Mouse (Mus musculus) lung, postnatal 10 days (tissue): Measurements from ENCODE around the gene Pzp.

ENCODE experiments used
- DNase-seq: peaks from one replicate; pipeline ENCODE4 v3.0.0; 2021

Gene Pzp

DNA sequence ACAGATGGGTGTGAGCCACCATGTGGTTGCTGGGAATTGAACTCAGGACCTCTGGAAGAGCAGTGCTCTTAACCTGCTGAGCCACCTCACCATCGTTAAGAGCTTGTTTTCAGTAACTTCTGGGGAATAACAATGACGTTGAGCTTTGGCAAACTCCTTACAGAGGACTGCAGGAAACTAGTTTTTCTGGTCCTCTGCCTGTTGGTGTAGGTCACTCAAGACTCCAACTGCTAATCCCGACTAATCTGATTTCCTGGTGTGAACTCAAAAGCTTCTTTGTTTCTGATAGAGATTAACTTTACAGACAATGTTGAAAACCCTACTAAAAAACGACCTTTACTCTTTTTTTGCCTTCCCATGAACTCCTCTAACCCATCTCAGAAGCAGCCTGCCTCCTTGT is 49.0 kb downstream of the Pzp start:
- no peak for DNase-seq

DNA sequence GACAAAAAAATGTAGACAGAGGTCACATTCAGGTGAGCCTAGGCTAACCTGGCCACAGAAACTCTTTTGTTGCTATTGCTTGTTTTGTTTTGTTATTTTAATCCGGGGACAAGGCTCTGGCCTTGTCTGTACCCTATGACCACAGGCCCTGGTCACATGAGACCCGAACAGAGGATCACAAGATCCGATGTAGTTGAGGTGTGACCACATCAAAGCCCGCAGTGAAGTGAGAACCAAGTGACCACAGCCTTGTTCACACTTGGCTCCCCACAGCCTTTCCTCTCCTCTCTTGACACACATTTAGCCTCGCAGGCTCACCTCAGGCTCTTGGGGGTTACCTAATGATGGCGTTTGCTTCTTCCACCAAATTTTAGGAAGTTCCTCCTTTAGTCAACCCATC is 52.4 kb downstream of the Pzp start:
- DNase-seq: no peak

DNA sequence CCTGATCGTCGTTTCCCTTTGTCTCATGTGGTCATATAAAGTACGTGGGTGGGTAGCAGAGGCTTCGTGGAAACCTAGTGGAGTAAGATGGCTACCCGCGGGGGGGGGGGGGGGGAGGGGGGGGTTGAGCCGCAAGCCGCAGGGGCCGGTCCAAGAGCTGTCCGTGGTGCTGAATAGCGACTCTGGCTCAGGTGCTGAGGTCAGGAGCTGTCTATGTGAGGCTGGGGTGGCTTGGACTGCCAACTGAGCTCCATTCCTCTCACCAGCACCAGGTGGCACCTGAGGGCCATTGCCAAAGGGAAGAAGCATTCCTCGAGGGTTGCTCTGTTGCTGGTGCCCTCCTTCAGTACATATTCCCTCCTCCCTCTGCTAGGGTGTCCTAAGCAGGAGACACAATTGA is 57.1 kb downstream of the Pzp start:
- DNase-seq: peak; percentile 71

DNA sequence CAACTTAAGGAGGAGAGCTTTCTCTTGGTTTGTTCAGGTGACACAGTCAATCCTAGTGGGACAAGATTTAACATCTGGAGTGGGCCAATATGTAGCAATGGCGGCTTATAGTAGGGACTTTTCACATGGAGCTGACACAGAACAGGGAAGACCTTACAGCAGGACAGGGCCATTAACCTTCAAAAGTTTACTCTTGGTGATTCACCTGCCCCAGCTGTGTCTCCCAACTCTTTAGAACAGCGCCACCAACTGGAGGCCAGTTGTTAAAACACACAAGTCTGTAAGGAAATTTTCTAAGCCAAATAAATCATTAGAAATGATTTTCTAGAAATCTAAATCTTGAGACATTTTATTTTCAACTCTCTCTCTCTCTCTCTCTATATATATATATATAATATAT is 59.2 kb downstream of the Pzp start:
- peak; percentile 9 for DNase-seq

DNA sequence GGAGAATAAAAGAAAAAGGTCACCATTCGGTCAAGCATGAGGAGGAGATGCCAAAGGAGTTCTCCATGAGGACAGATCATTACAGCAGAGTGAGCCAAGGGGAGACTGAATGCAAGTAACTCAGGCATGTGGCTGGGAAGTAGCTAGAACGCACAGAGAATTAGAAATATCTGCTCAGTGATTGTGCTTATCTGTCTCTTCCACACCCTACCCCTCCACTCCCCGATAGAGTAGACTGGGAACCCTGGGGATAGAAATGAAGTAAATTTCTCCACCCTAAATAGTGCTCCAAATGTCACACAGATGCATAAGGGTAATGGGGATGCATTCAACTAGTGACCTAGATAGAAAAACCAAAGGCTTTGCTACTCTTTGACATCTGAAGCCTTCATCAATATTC is 60.0 kb downstream of the Pzp start:
- DNase-seq: no peak

DNA sequence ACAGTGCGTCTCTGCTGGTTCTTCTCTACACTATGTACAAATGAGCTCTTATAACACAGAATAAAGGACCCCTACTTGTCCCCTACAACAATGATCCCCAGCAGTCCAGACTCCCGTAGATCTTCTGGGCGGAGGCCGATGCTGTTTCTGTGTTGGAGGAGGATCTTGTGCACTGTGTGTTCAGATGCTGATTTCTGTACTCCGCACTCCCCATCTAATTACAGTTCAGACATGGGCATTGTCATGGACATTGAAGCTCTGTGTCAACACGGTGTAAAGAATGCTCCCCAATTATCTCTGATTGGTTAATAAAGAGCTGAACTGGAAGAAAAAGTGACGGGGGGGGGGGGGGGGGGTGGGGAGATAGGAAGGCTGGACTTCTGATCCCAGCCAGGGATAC is 60.5 kb downstream of the Pzp start:
- DNase-seq: no peak

DNA sequence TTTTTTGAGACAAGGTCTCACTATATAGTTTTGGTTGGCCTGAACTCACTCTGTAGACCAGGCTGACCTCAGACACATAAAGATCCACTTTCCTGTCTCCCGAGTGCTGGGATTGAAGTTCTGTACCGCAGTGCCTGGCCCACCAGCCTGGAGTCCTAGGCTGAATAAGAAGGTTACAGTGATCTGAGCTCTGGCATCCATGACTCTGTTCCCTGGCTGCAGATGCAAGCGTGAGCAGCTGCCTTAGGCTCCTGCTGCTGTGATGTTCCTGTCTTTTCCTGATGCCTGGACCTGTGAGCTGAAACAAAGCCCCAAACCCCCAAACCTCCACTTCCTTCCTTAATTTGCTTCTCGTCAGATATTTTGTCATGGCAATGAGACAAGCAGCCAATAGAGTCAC is 61.5 kb downstream of the Pzp start:
- DNase-seq: no peak

DNA sequence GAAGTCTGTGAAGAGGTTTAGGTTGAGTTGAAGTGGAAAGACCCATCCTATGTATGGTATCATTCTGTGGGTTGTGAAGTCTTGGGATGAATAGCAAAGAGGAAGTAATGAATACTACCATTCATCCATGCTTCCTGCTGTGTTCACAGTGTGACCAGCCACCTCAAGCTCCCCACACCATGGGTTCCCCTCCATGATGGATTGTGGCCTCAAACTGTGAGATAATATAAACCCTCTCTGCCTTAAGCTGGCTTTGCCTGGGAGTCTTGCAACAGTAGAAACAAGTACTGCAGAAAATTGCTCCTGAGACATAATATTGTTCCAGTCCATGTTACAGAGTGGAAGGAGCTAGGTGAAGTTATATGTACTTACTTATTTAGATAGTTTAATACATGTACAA is 64.9 kb downstream of the Pzp start:
- no peak for DNase-seq

DNA sequence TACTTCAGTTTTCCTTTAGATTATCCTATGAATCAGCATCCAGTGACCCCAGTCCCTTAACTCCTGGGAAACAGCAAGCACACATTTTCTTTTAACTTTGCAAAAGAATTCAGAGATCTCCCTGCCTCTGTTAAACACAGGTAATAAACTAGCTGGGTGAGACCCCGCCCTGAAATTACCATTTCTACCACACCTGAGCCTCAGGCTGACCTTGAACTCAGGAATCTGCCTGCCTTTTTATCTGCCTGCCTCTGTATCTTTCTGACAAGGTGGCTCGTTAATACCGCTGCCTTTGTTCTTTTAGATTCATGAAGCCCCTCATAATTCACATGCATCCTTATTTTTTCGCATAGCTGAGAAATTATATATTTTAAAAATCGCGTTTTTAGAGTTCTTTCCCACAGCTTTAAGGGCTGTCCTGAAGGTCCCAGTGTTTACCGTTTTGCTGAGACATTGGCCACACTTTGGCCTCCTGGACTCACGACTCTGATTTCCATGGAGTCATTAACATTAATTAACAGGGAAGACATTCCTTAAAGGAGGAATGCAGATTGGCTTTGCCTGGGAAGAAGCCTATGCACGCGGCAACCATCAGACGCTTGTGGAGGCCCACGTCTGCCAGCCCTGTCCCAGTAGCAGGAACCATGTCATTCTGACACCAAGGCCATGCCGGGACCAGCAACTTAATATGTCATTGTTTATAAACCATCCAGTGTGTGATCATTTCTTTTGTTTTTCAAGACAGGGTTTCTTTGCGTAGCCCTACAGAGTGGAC is 65.6 kb downstream of the Pzp start:
- no peak for DNase-seq

DNA sequence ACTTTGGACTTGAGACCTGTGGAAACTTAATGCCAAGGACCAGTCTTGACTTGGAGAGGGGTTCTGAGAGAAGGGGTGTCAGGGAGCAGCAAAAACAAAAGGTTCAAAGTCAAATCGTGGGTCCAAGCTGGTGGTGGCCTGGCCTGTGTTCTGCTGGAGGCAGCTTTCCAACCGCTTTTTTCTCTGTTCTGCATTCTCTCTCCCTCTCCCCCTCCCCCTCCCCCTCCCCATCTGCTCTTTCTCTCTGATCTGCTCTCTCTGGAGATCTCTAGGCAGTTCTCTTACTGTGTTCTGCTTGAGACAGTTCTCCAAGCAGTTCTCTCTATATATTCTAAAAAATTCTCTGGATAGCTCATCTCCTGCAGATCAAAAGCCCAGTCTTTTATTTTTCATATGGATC is 66.2 kb downstream of the Pzp start:
- DNase-seq: no peak

DNA sequence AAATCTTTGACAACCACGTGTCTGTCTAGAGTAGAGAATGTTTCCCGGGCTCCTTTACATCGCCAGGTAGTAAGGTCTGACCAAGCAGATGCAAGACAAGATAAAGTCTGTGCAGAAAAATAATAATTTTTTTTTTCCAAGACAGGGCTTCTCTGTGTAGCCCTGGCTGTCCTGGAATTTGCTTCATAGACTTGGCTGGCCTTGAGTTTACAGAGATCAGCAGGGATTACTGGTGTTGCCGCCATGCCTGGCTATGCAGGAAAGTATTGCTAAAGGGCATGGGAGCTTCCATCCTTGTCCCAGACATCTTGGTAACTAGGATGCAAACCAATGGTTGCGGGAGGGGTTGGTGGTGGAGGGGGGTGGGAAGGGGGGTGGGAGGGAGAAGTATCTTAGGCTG is 69.3 kb downstream of the Pzp start:
- no peak for DNase-seq

DNA sequence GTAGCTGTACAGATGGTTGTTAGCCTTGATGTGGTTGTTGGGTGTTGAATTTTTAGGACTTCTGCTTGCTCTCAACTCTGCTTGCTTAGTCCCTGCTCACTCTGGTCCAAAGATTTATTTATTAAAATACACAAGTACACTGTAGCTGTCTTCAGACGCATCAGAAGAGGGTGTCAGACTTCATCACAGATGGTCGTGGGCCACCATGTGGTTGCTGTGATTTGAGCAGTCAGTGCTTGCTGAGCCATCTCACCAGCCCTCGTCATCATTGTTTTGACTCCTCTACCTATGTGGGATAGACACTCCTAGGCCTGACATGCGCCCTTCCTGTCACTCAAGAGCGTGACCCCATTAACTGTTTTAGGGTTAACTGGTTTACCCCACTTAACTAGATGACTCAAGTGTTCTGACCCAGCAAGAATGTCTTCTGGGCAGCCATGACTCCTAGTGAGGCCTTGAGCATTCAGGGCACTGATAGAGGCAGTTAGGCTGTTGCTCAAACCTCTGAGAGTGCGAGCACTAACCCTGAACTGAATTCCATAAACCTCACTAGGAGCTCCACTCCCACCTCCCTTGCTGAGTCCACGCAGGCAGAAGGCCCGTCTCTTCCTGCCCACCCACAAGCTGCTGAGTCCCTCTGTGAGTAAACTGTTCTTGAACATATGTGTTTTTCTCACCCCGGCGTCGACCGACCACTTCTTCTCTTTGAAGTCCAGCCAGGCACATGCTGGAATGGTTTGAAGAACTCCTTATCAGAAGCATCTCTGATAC is 70.5 kb downstream of the Pzp start:
- DNase-seq: no peak

DNA sequence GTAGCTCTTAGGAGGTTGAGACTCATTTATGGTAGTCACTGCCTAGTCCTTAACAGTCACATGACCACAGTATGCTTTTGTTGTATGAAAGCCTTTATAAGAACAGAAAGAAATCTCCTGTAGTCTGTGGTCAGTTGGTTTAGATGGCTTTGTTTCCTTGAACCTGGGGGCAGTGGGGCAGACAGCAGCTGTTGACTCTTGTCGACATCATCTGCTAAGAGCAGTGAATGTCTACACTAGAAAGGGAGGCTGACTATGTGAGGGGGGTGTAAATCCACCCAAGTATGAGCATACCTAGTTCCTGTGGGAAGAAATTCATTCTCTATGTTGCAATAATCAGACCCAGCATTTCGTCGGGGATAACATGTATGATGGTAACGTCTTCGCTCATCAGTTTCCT is 79.5 kb downstream of the Pzp start:
- DNase-seq: no peak

DNA sequence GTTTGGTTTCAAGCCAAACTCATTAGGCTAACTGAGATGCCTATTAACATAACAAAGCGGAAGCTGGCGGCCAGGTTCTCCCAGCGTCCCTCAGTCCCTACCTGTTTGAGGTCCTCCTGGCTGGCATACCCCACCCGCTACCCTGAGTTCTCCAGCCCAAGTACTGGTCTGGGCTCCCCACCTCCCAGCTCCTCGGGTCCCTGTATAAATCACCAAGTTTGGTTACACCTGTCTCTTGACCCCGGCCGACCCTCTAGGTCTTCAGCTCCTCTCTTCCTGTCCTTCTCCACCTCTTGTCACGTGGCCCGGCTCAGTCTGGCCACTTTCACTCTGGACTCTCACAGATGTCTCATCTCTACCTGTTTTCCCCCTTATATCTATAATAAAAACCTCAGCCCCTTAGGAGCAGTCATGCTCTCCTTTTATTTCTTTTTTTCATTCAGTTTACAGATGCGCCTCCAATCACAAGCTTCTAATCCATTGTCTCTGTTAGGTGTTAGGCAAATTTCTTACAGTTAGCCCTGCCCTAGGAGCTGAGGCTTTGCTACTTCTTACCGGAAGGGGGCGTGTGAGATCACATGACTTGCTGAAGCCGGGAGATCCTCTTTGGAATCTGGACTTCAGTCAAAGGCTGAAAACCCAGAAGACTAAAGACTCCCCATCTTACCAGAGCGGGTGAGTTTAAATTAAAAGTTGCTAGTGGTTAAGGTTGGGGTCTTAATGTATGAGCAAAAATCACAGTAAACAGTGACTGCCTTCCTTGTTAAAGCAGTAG is 80.6 kb downstream of the Pzp start:
- DNase-seq: peak; percentile 79

DNA sequence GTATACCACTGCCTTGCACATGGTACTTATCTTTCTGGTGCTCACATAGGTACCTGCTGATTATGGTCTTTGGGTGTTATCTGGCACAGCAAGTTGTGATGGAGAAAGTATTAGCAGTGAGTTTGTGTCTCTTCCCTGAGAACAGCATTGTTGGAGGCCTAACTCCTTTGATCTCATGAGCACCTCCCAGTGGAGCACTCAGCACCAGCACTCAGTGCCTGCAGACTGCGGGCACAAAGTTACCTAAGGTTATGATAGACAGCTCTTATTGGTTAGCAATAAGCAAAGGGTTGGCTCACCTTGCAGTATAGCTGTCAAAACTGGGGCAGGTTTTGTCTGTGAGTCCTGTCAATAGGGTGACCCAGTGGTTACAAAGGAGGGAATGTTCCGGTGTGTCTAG is 86.3 kb downstream of the Pzp start:
- no peak for DNase-seq

DNA sequence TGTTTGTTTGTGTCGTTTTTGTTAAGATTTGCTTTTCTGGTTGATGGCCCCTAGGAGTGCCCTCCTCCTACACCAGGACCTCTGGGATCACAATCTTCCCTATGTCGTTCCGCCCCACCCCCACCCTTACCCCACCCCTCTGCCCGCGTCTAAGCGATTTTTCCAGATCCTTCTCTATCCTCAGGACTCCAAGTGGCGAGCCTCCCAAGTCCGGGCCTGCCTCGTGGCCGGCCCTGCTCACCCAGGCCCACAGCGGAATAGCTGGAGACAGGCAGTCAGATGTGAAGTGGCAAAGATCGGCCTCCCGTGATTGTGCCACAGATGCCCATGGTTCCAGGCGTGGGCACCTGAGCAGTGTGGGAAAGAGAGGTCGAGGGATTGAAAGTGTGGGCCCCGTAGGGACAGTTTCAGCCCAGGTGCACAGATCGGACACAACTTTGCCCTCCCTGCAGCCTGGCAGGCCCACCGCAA is 87.6 kb downstream of the Pzp start:
- no peak for DNase-seq

DNA sequence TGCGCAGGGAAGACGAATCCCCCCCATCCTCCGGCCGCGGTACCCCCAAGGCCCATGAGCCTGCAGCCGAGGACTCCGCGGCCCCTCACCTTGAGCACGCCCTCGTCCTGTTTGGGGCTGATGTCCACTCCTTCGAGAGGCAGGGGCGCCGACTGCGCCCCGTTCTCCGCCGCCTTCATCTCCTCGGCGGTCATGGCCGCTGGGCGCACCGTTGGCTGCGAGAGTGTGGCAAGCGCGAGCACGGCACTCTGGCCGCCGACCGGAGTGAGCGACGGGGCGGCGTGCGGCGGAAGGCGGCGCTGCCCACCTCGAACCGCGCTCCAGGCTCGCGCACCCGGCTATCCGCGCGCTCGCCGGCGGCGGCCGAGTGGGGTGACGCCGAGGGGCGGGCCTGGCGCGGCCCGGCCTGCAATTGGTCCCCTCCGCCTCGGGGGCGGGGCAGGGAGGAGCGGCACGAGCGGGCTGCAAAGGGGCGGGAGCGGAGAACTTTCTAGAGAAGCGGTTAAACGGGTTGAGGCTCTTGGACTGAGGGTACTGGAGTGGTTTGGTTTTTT is 88.1 kb downstream of the Pzp start, which contains the start of gene Fkbp4:
Gene Fkbp4 (minus strand): TSS at position 361 of the 554 bp plus-strand sequence.
- peak; percentile 97 for DNase-seq

DNA sequence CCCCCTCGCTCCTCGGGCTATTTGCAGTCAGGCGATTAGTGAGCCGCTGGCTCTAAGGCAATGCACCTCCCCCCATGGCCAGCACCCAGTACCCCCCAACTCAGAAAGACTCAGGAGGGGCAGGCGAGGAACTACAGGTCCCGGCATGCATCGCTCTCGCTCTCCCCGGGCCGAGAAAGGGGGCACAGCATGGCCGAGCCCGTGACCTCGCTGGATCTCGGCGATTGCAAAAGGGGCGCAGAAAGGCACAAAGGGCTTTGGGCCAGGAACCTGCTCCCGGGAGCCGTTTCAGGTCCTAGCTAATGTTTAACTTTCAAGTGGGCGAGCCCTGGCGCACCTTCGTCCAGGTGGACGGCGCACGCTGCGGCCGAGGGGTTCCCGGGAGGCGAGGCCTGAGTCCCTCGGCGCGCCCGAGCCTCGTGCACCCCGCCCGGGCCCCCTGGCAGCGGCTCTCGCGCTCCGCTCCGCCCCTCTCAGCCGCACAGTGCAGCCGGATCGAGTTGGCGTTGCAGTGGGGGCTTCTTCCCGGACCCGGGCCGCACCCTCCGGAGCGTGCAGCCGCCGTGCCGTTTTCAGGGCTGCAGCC is 88.7 kb downstream of the Pzp start:
- DNase-seq: peak; percentile 77

DNA sequence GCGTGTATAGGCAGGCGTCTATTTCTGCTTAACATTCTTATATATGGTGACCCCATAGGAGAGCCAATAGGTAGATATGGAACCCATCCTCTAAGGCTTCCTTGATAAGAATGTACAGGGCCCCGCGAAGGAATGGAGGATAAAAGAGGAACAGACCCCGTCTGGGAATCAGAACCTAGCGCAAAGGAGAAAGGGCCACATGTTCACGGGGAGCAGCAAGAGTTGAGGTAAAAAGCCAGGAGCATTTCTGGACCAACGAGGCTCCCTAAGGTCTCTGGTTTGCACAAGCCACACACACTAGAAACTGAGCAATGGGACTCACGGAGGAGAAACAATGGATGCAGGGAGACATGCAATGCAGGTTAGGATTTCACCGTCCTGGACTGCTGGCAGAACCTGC is 89.2 kb downstream of the Pzp start:
- DNase-seq: no peak

DNA sequence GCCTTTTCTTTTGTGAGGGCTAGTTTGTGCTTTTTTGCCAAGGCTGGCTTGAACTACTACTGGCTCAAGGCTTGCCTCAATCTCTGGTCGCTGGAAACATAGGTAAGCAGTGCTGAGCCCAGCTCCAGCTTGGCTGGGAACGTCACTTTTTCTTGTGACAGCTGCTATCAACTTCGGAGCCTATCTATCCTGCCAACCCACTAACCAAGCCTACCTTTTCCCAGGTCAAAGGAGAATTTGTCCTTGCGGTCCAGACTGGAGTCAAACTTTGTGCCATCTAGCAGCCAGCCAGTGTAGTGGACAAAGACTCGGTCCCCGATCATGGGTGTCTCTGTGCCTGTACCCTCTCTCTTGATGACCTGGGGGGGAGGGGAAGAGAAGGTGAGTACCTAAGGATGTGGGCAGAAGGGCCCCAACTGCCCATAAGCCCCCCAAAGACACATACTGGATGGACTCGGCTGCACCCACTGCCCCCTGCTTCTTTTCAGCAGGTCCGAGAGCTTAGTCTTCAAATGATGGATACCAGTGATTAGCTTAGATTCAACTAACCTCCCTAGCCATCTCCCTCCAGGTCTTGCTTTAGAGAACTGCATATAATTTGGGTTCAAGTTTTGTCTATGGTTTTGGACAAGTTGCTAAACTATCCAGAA is 90.0 kb downstream of the Pzp start:
- DNase-seq: no peak

DNA sequence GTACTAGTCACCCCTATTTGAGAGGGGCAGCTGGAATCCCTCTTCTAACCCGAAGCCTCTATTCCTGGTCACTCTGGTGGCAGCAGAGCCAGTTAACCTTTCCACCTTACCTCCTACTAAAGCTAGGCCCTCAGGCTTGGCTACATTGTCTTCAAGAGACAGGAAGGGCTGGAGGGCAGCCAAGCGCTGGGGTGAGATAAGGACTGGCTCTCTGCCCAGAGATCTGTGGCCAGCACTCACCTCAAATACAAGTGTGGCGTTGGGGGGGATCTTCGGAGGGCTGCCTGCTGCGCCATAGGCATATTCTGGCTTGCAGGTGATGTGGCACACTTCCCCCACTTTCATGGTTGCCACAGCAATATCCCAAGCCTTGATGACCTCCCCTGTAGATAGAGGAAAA is 91.0 kb downstream of the Pzp start:
- DNase-seq: peak; percentile 90
